Mouse (Mus musculus) megakaryocyte, embryonic 14.5 days (primary cell): ENCODE data around the gene Hpcal4.

ENCODE experiments used
- FLI1 ChIP-seq: IDR thresholded peaks from 2 replicates; pipeline ENCODE4 v1.6.1; 2012; ENCODE audit warnings: low read length, inconsistent platforms, mixed read lengths
- GATA1 ChIP-seq: IDR thresholded peaks from 3 replicates; pipeline ENCODE4 v1.6.1; 2012; ENCODE audit warnings: mixed read lengths, low read length, inconsistent platforms, borderline replicate concordance

GRCm38 (mm10) chr4:123193791-123194190, 10.8 kb downstream of the Hpcal4 start:
- TF ChIP-seq GATA1 (no peak), FLI1 (no peak)
